Mouse (Mus musculus) mature B cell (primary cell): ENCODE data around the gene Noct.
"Not testable (repeated sequence)": the region's sequence is repeated elsewhere in the genome, so short reads cannot be mapped to it uniquely, and the experiment has no call there.

Source experiments
- in situ Hi-C: fragments of 300-500 bp; cut with MboI; formaldehyde crosslinking; loops from 2 replicates; pipeline ENCODE4 v1.14.3; 2019

Gene Noct

DNA sequence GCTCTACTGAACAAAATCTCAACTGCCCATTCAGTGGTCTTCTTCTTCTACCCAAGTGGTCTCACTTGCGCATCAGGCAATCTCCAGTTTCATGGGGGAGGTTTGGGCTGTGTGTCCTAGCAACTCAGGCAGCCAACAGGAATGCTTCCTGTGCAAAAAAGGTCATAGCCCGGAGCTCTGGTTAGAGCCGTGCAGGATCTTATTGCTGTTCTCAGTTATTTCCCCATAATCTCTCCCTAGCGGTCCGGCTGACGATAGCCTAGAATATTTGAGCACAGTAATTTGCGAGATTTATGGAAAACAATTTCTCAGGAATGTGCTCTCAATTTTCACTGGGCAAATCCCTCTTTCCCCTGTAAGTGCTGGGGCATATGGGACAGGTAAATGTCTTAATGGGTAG is 17.7 kb upstream of the Noct start:
- in situ Hi-C loops = no loop called here

DNA sequence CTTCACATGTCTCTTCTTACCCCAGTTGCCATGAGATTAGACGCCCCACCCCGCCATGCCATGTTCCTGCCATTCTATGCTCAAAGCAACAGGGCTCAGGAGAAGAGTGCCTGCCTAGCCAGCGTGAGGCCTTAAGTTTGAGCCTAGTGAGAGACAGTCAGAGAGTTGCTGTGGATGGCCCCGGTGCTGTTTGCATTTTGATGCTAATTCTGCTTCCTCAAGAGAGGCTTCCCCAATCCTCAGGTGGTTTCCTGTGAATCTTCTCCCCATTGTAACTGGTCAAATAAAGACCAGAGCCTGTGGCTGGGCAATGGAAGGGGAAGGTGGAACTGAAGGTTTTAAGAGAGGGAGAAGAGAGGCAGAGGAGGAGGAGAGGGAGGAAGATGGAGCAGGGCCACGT is 15.6 kb upstream of the Noct start:
- in situ Hi-C loops = no loop called here

DNA sequence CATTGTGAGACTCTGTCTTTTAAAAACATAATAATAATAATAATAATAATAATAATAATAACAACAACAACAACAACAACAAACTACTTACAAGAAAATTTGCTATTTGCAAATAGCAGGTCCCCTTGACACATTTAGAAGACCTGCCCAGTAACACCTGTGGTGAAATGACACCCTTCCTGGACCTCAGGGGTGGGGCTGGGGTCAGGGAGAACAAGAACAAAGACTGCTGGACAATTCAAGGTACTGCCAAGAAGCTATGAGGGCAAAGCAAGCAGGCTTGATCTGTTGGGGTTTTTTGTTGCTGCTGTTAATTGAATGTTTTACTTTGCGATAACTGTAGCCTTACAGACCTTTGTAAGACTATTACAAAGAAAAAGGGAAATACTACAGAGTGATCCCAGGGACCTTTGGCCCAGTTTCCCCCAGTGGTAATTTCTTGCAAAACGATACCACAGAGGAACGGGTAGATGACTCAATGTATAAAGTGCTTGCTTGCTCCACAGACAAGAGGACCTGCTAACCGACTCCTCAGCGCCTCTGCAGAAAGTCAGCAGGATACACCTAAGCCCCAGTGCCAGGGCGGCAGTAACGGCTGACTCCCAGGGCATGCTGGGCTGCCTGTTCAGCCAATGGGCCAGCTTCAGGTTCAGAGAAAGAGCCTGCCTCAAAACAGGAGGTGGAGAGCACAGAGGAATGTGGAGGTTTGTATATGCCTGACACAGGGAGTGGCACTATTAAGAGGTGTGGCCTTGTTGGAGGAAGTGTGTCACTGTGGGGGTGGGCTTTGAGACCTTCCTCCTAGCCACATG is 14.5 kb upstream of the Noct start:
- in situ Hi-C loops = no loop called here

DNA sequence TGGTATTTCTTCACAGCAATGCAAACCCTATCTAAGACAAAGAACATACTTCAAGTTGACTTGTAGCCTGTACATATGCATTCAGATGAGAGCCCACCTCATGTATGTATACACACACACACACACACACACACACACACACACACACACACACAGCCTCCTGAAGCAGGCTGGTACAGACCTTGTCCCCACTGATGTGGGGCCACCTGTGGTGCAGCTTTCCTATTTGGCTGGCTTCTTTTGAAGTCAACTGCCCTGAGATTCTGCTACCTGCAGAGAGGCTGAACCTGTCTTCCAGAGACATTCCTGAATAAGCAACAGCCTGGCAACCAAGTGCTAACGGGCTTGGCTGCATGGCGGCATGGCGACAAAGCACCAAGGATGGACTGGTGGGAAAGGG is 13.8 kb upstream of the Noct start:
- in situ Hi-C loops = no loop called here

DNA sequence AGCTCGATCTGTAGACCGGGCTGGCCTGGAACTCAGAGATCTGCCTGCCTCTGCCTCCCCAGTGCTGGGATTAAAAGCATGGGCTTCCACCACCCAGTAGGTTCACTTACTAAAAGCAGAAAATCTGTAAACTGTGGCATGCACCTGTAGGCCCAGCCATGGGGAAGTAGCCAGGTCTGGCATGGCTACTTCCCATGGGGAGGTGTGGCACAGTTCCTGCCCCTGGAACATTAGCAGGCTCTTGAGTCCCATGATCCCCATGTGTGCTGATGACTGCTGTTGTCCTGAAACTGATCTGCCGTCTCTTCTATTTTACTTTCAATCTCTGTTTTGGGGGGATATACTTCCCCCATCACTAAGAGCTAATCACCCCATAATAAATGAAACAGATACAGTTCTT is 11.1 kb upstream of the Noct start:
- in situ Hi-C loops = no loop called here

DNA sequence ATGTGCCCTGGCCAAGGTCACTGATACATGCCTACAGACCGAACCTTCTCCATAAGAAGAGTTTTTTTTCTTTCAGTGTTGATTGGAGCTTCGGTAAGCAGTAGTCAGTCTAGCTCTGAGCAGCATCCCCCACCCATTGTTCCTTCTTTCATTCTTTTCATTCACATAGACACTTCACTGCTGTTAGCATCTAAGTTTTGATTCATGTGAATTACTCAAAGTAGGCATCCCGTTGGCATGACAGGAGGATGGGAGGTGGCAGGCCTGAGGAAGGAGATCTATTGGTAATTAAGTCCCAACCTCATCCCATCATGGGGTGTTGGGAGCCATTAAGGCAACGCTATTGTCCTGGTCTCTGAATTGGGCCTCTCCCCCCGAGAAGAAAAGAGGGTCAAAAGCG is 8.6 kb upstream of the Noct start:
- in situ Hi-C loops = no loop called here

DNA sequence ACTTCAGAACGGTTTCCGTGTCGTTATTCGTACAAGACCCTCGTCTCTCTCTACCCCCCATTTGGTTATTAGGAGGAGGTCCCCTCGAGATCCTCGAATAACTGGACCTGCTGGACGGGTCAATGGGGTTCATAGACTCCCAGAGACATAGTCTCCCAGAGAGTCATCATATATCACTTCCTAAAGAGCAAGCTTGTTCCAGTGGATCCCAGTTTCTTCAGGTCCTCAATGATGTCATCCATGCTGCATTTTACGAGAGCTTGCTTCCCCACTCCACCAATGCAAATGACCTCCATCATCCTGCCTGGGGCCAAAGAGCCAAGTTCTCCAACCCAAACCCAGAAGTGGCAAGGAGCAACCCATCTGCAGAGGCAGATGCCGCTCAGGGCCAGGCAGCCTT is 7.9 kb upstream of the Noct start:
- in situ Hi-C loops = not testable (repeated sequence)

DNA sequence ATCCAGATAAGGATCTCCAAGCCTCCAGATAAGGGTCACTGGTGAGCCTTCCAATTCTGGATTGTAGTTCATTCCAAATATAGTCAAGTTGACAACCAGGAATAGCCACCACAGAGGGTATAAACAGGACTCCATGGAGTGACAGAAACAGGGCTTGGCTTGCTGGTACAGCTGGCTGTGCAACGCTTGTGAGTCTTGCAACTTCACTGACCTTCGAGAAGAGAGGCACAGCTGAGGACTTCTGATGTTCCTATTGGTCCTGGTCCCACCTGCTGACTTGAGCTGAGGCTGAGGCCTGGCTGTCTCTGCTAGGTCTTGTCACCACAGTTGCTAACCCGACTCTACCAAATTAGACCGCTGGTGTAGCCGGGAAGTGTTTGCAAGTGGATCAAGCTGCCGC is 5.9 kb upstream of the Noct start:
- in situ Hi-C loops = not testable (repeated sequence)

DNA sequence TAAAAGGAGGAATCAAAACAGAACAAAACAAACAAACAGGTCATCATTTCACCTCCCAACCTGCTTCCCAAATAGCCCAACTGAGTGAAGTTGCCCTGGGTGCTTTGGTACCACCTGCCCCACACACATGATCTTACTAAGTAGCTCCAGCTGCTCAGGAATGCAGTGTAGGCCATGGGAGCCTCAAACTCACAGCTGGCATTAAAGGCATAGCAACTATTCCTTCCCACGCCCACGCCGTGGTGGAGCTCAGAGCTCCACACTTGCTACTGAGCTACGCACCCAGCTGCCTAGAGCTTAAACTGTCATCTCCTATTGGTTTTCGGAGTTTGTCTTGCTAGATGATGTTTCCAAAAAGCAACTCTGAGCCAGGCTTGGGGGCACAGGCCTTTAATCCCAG is 5.0 kb upstream of the Noct start:
- in situ Hi-C loops = no loop called here

DNA sequence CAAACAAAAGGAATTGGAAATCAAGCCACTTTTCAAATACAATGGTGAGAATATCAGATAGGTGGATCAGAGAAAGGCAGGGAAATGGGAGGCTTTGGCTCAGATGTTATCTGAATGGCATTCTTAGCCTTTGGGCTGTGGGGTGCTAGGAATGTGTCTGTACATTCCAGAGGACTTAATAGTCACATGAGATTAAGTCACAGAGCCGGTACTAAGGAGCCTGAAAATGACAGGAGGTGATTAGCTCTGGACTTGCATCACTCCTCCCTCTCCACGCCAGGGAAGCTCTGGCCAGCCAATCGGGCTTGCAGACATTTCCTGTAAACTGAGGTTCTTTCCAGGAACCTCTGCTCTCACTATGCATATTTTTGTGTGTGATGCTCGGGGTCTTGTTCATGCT is 3.4 kb upstream of the Noct start:
- in situ Hi-C loops = no loop called here

DNA sequence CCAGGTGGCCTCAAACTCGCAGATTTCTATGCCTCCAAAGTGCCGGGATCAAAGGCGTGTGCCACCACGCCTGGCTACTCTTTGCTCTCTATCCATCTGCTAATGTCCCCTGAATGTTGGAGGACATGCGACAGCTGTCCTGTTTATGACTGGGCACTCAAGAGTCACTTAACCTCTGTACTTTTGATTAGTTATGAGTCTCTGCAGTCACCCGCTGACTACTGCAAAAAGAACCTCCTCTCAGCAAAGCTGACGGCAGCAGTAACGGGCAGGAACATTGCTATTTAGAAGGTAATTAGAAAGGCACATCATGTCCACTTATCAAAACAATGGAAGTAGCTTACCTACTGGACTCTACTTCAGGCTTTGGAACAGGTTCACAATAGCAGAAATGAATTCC is 2.4 kb upstream of the Noct start:
- in situ Hi-C loops = no loop called here

DNA sequence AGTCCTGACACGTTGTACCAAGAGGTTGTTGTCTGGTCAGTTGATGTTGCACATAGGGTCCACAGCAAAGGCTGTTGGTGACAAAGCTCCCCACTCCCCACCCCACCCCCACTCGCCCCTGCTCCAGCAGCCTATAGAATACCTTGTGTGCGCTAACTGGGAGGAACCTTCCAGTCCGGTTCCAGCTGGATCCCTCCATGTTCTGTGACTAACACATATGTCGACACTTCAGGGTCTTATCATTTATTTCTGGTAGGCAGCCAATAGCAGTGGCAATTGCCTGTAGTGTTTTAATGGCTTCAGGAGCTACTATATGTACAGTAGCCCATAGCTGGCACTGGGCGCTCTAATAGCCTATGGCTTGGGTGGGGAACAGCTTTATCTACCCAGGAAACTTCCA is 1.9 kb upstream of the Noct start:
- in situ Hi-C loops = no loop called here

DNA sequence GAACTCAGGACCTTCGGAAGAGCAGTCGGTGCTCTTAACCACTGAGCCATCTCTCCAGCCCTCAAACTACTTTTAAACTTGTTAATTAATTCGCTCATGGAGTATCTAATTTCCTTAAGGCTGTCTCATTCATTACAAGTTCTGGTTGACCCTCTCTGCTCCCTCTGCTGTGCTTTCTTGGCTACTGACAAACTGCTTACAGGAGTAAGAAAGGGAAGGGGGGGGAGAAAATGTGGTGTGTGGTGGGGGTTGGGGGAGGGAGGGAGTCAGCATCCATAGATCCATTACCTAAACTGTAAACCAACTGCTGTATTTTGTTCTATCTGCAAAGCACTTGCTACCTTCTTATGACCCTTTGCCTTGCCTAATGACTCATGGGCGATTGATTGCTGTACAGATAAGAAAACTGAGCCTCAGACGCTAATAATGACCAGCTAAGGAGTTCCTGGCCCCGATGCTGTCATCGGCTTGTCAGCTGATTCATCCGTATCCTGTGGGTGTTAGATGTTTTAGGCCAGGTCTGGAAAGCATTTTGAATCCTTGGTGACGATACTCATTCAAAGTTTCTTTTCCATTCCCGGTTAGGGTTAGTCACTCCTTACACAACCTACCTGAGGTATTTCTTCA is 1.3 kb upstream of the Noct start:
- in situ Hi-C loops = no loop called here

DNA sequence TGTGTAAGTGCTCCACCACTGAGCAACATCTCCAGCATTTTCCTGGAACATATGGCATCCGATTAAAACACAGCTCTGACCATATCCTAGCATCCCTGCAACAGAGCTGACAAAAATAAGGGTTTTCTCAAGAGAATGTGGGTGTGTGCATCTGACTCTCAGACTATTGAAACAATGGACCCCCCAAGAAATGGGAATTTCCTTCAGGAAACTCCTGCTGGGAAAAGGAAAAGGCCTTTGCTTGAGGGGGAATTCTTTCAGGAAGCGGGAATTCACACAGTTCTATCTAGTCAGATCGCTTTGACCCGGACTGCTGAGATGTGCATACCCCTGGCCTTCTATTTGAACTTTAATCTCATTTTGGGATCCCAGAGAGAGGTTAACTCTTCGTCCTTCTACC is 691 bp upstream of the Noct start:
- in situ Hi-C loops = no loop called here

DNA sequence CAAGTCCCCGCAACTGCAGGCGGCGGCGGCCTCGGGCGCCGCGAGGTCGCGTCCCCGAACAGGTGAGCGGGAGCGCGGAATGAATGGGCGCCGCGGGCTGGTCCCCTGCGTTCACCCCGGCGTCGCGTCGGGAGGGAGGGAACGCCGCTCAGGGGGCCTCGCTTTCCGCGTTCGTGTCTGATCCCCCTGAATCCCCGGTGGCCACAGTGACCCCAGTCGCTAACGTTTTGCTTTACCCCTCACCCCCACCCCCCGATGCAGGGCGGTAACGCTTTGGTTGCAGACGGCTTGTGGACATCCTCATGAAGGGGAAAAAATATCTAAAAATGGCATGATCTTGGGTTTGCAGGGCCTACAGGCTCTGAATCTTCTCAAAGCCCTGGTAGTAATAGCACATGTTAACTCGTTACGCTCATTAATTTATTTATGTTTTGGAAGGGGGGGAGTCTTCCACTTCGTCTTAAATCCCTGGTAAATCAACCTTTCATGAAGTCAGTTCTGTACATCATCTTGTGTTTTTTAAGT is 1.0 kb downstream of the Noct start:
- in situ Hi-C loops = no loop called here

DNA sequence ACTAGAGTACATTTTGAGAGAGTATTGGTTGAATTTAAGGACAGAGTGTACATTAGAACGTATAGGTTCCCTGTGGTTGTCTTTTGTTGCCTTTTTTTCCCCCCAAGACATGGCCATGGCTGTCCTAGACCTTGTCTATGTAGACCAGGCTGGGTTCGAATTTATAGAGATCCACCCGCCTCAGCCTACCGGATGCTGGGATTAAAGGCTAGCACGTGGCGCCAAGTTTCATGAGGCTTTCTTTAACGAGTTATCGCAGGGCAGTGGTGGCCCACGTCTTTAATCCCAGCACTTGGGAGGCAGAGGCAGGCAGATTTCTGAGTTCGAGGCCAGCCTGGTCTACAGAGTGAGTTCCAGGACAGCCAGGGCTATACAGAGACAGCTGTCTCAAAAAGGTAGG is 1.7 kb downstream of the Noct start:
- in situ Hi-C loops = no loop called here

DNA sequence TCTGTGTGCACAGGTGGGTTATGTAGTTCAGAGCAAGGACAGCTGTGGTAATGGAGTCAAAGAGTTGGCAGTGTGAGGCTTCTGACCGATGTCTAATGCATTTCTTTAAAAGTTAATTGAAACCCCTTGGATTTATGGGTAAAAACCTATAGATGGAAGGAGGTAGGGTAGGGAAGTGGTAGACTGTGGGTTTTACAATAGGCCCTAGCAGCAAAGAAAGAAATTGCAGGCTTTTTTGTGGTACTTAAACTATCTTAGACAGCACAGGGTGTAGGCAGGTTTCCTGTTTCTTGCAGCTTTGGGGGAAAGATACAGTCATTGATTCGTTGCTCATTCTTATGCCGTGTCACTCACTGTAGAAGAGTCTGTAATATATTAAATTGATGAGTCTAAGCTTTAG is 2.4 kb downstream of the Noct start:
- in situ Hi-C loops = no loop called here

DNA sequence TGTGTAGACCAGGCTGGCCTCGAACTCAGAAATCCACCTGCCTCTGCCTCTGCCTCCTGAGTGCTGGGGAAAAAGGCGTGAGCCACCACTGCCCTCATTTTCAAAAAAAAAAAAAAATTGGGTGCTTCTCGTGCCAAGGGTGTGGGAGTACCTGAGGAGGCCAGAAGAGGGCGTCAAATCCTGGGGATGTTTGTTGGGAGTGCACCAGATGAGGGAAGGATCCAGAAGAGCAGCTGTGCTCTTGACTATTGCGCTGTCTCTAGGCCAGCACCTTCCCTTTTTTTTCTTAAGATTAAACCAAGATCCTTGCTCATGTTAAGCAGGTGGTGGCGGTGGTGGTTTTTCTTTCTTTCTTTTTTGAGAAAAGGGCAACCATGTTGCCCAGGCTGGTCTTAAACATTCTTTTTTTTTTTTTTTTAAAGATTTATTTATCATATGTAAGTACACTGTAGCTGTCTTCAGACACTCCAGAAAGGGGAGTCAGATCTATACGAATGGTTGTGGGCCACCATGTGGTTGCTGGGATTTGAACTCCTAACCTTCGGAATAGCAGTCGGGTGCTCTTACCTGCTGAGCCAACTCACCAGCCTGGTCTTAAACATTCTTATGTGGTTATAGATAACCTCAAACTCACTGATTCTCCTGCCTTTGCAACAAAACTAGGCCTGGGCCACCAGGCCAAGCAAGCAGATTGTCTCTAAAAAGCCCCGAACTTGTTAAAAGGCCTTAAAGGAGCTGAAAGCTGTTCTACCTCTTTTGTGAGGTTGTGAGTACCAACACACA is 4.0 kb downstream of the Noct start:
- in situ Hi-C loops = no loop called here

DNA sequence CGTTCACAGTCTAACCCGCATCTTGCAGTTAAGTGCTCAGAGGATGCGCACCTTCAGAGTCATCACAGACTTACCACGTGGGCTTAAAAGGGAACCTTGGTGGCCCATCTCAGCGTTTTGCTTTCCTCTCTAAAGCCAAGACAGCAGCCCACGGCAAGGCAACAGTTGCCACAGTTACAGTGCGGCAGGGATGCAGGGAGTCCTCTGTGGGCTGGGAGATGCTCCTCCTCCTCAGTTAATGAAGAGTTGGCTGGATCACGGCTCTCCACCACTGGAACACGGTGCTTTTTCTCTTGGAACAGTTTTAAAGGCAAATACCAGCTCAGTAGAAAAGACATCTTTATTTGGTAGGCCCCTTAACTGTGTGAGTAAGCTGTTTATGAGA is 4.6 kb downstream of the Noct start:
- in situ Hi-C loops = no loop called here

DNA sequence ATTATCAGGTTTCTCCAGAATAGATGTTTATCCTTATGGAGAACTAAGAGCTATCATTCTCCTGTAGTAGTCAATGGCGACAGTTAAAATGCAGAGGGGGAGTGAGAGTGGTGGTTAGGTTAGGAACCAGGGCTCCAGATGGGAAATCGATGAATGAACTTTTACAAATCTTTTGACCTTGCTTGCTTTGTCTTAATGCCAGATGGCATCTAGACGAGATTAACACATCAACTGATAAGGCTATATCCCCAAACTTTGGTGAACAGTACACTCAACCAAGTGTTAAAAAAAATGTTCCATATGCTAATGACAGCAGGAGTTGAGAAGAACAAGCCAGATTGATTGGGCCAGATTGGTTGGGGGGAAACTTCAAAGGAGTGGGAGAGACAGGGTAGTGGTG is 5.0 kb downstream of the Noct start:
- in situ Hi-C loops = no loop called here

DNA sequence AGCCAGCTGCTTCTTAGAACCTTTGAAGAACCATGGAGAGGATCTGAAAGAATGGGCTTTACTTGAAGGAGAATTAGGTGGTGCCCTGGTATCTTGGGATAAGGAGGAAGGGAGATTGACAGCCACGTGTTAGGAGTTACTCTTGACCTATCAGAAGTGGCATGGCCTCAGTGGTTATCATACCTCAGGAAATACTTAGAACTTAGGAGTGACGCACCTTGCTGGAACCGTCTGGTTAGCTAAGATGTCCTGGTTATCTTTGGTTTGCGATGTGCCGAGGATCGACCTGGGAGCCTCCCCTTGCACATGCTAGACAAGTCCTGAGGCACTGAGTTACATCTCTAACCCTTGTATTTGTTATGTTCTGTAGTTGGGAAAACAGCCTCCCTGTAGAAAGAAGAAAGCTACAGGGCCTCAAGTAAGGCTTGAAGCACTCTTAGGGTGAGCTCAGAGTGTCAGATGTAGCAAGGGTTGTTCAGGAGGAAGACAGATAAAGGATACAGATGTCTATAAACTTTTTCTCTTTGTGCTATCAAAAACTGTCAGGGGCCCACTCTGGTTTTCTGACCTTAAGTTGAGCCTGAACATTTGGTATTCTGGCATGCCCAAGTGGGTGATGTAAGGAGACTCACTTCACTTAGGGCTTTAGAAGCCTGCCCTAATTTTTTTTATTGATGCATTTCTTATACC is 6.0 kb downstream of the Noct start:
- in situ Hi-C loops = loop anchor here (10.0 kb wide), 1 partner anchor 125 kb away; no protein-coding TSS in a partner anchor

DNA sequence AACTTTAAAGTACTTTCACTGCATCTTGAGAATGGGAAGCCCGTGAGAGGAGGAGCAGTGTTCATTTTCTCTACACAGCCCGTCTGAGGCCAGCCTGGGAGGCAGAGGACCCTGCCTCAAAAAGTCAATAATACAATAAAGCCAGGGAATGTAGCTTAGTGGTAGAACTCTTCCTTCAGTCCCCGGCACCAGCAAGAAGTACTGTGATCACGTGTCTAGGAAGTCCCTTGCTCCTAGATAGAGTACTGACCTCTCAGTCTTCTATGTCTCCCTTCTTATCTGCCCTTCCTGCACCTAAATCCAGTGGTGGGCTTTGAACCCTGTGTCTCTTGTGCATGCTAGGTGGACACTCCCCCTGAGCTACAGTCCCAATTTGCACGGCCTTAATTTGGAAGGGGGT is 6.6 kb downstream of the Noct start:
- in situ Hi-C loops = loop anchor here (10.0 kb wide), 1 partner anchor 124 kb away; no protein-coding TSS in a partner anchor
